Mouse (Mus musculus): ENCODE data around the gene Ttc28. TPM values are rescaled to one million over a fixed set of nuclear protein-coding genes. Genes with fewer than 3 reads are reported as not detected.
A peak's percentile ranks its signal among the peaks of the same experiment; 100 is the strongest.

The Ttc28 gene
- polyA plus RNA-seq, 1 experiment from 2014 or later, result 3.5 TPM

GRCm38 (mm10) chr5:110968566-110968965, 89.0 kb downstream of the Ttc28 start:
- DNase-seq (ENCODE audit: low spot score) (no peak), ATAC-seq (ENCODE audit: low FRiP score, low TSS enrichment) (no peak)
- 64% methylated on average over 1 of the region's 1 CpGs for WGBS
- Histone ChIP-seq H3K9me3 (ENCODE audit: control insufficient read depth, low read length) (no peaks in the 10 kb centered on the region), H3K4me2 (replicated peaks; ENCODE audit: low read depth) (no peak overlapping the region), H3K27ac (replicated peaks) (no peak overlapping the region), H3K9ac (ENCODE audit: low read length) (no peak overlapping the region), H3K36me3 (ENCODE audit: control insufficient read depth, insufficient read depth, low read length) (no peaks in the 10 kb centered on the region), H3K4me3 (ENCODE audit: low read depth, low read length) (no peak overlapping the region), H3K27me3 (ENCODE audit: control insufficient read depth, insufficient read depth, low read length) (no peaks in the 10 kb centered on the region), H3K4me1 (replicated peaks; ENCODE audit: control insufficient read depth, insufficient read depth) (no peaks in the 10 kb centered on the region)
- TF ChIP-seq CTCF (IDR thresholded peaks at IDR 0.05; ENCODE audit: low read depth), result no peak
- TF ChIP-seq EP300 (optimal IDR thresholded peaks at IDR 0.05), result no peak

- no peaks in the 10 kb centered on the region for H3K27me3 ChIP-seq (ENCODE audit: control insufficient read depth, insufficient read depth, low read length)
- no peak overlapping the region for H3K4me3 ChIP-seq (ENCODE audit: low read depth, low read length)
- no peak for TF ChIP-seq CTCF (IDR thresholded peaks at IDR 0.05; ENCODE audit: low read depth)
- H3K36me3 ChIP-seq (ENCODE audit: control insufficient read depth, insufficient read depth, low read length), result no peaks in the 10 kb centered on the region
- H3K4me2 ChIP-seq (replicated peaks; ENCODE audit: low read depth), result no peak overlapping the region
- WGBS, result 64% methylated on average over 9 of the region's 9 CpGs
- no peak overlapping the region for H3K9ac ChIP-seq (ENCODE audit: low read length)
- ATAC-seq (ENCODE audit: low FRiP score, low TSS enrichment) (no peak), DNase-seq (ENCODE audit: low spot score) (no peak)
- no peaks in the 10 kb centered on the region for H3K4me1 ChIP-seq (replicated peaks; ENCODE audit: control insufficient read depth, insufficient read depth)
- H3K27ac ChIP-seq (replicated peaks), result no peak overlapping the region
- no peaks in the 10 kb centered on the region for H3K9me3 ChIP-seq (ENCODE audit: control insufficient read depth, low read length)
These were observed 90.7 kb downstream of the Ttc28 start for GRCm38 (mm10) chr5:110970162-110970780.

- no peak overlapping the region for H3K9ac ChIP-seq (ENCODE audit: low read length)
- H3K36me3 ChIP-seq (ENCODE audit: control insufficient read depth, insufficient read depth, low read length), result no peaks in the 10 kb centered on the region
- no peaks in the 10 kb centered on the region for H3K27me3 ChIP-seq (ENCODE audit: control insufficient read depth, insufficient read depth, low read length)
- ATAC-seq (ENCODE audit: low FRiP score, low TSS enrichment) (no peak), DNase-seq (ENCODE audit: low spot score) (no peak)
- H3K9me3 ChIP-seq (ENCODE audit: control insufficient read depth, low read length), result no peaks in the 10 kb centered on the region
- 85% methylated on average over 7 of the region's 7 CpGs for WGBS
- H3K4me1 ChIP-seq (replicated peaks; ENCODE audit: control insufficient read depth, insufficient read depth), result no peaks in the 10 kb centered on the region
- no peak overlapping the region for H3K27ac ChIP-seq (replicated peaks)
- TF ChIP-seq CTCF (IDR thresholded peaks at IDR 0.05; ENCODE audit: low read depth) (no peak), EP300 (optimal IDR thresholded peaks at IDR 0.05) (no peak)
- H3K4me2 ChIP-seq (replicated peaks; ENCODE audit: low read depth), result no peak overlapping the region
- H3K4me3 ChIP-seq (ENCODE audit: low read depth, low read length), result no peak overlapping the region
These were observed 97.1 kb downstream of the Ttc28 start for GRCm38 (mm10) chr5:110976721-110977120.

GRCm38 (mm10) chr5:110977796-110978195, 98.2 kb downstream of the Ttc28 start:
- no peak overlapping the region for H3K27ac ChIP-seq (replicated peaks)
- TF ChIP-seq EP300 (optimal IDR thresholded peaks at IDR 0.05), result no peak
- TF ChIP-seq CTCF (IDR thresholded peaks at IDR 0.05; ENCODE audit: low read depth), result no peak
- WGBS, result 79% methylated on average over 4 of the region's 4 CpGs

GRCm38 (mm10) chr5:110978461-110978860, 98.9 kb downstream of the Ttc28 start:
- DNase-seq (ENCODE audit: low spot score) (peak; percentile 76), ATAC-seq (ENCODE audit: low FRiP score, low TSS enrichment) (peak; percentile 90)
- no peaks in the 10 kb centered on the region for H3K4me1 ChIP-seq (replicated peaks; ENCODE audit: control insufficient read depth, insufficient read depth)
- no peaks in the 10 kb centered on the region for H3K9me3 ChIP-seq (ENCODE audit: control insufficient read depth, low read length)
- WGBS, result 1% methylated on average over 9 of the region's 9 CpGs
- H3K27ac ChIP-seq (replicated peaks), result peak overlapping the region; percentile 94
- H3K9ac ChIP-seq (ENCODE audit: low read length), result peak overlapping the region; percentile 83
- no peaks in the 10 kb centered on the region for H3K36me3 ChIP-seq (ENCODE audit: control insufficient read depth, insufficient read depth, low read length)
- TF ChIP-seq CTCF (IDR thresholded peaks at IDR 0.05; ENCODE audit: low read depth), result peak; percentile 73
- TF ChIP-seq EP300 (optimal IDR thresholded peaks at IDR 0.05), result no peak
- no peaks in the 10 kb centered on the region for H3K27me3 ChIP-seq (ENCODE audit: control insufficient read depth, insufficient read depth, low read length)
- peak overlapping the region; percentile 95 for H3K4me2 ChIP-seq (replicated peaks; ENCODE audit: low read depth)
- H3K4me3 ChIP-seq (ENCODE audit: low read depth, low read length), result peak overlapping the region; percentile 85

More at GRCm38 (mm10) chr5:110977796-110978195, 98.2 kb downstream of the Ttc28 start:
- Histone ChIP-seq H3K4me2 (replicated peaks; ENCODE audit: low read depth) (no peak overlapping the region), H3K9ac (ENCODE audit: low read length) (no peak overlapping the region), H3K27me3 (ENCODE audit: control insufficient read depth, insufficient read depth, low read length) (no peaks in the 10 kb centered on the region), H3K36me3 (ENCODE audit: control insufficient read depth, insufficient read depth, low read length) (no peaks in the 10 kb centered on the region), H3K9me3 (ENCODE audit: control insufficient read depth, low read length) (no peaks in the 10 kb centered on the region), H3K4me1 (replicated peaks; ENCODE audit: control insufficient read depth, insufficient read depth) (no peaks in the 10 kb centered on the region), H3K4me3 (ENCODE audit: low read depth, low read length) (no peak overlapping the region)
- ATAC-seq (ENCODE audit: low FRiP score, low TSS enrichment) (no peak), DNase-seq (ENCODE audit: low spot score) (no peak)

GRCm38 (mm10) chr5:110979011-110979860, 99.6 kb downstream of the Ttc28 start:
- ATAC-seq (ENCODE audit: low FRiP score, low TSS enrichment) (peak; percentile 56), DNase-seq (ENCODE audit: low spot score) (peak; percentile 39)
- Histone ChIP-seq H3K27ac (replicated peaks) (peak overlapping the region; percentile 94), H3K4me3 (ENCODE audit: low read depth, low read length) (peak overlapping the region; percentile 85), H3K36me3 (ENCODE audit: control insufficient read depth, insufficient read depth, low read length) (no peaks in the 10 kb centered on the region), H3K4me2 (replicated peaks; ENCODE audit: low read depth) (peak overlapping the region; percentile 95), H3K27me3 (ENCODE audit: control insufficient read depth, insufficient read depth, low read length) (no peaks in the 10 kb centered on the region), H3K9ac (ENCODE audit: low read length) (peak overlapping the region; percentile 83), H3K4me1 (replicated peaks; ENCODE audit: control insufficient read depth, insufficient read depth) (no peaks in the 10 kb centered on the region), H3K9me3 (ENCODE audit: control insufficient read depth, low read length) (no peaks in the 10 kb centered on the region)
- under 1% methylated on average over 73 of the region's 104 CpGs for WGBS
- TF ChIP-seq EP300 (optimal IDR thresholded peaks at IDR 0.05), result no peak
- no peak for TF ChIP-seq CTCF (IDR thresholded peaks at IDR 0.05; ENCODE audit: low read depth)

Measured in stomach, postnatal 0 days (tissue).